Mouse (Mus musculus): ENCODE results near the gene Phox2b. TPM values are rescaled to one million over a fixed set of nuclear protein-coding genes. Genes with fewer than 3 reads are reported as not detected.
A peak's percentile ranks its signal among the peaks of the same experiment; 100 is the strongest.

Gene Phox2b
- polyA plus RNA-seq, 1 experiment = not detected

DNA sequence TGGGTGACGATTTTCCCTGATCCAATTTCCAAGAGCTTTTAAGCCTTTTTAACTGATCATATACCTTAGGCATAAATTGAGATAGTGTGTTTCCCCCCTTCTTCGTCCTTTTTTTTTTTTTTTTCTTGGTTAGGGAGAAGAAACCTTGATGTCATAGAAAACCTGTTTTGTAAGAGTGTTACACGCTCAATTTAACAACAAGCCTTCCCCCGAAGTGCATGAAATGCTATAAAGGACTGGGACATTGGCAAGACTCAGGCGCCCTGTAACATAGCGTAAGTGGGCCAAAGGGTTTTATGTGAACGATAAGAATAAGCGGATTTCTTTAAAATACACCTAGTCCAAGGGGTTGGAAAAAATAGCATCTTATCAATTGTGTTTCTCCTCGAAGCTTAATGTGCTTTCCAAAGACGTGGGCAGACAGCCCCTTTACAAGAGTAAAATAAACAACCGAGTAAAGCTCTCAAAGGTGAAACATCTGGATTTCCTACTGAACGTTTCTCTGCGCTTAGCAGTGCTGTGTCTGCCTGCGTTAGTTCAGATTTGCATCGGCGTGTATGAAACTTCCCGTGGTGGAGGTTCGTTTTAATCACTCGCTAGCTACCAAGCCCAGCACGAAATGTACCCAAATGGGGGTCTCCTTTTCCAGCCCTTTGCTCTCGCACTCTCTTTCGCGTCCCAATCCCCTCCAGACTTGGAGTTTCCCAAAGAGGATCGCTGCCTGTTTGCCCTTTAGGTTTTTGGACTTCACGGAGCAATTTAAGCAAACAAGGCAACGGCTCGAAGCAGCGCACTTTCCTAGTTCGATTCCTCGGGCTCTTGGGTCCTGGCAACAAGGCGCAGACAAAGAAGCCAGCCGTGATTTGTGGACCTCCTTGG lies 531 bp upstream of the Phox2b start:
- H3K27ac ChIP-seq (ENCODE audit: insufficient read depth, low read length) = no peak overlapping the region
- no peak overlapping the region for H3K9ac ChIP-seq (ENCODE audit: low read depth, poor library complexity, severe bottlenecking)
- H3K27me3 ChIP-seq (ENCODE audit: control insufficient read depth, insufficient read depth, low read length, poor library complexity, severe bottlenecking) = peaks cover 43% of the 10 kb centered on the region

DNA sequence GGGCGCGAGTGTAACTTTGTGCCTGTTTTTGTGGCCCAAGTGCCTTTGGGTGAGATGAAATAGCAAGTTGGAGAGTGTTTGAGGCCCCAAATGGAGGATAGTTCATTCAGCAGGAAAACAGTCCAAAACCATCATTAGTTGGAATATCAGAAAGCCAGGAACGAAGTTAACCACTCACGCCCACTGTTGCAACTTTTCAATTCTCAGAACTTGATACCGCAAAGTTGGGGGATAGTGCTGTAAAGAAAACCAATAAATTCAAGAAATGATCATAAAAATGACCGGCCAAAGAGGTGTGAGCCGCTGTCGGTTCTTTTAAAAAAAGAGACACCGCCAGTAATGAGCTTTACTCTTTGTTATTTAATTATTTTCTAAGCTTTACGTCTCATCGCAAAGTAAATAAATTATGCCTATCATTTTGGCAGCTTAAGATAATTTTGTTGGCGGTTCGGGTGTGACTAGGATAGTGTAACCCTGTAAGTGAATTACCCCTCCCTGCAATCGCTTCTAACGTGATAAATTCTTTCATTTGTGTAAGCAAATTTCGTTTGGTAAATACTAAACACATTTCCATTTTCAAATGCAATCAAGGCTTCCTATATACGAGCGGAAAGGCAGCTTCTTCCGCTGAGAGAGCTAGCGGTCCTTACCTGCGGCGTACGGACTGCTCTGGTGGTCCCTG lies 909 bp downstream of the Phox2b start:
- Histone ChIP-seq H3K9me3 (replicated peaks; ENCODE audit: control insufficient read depth, insufficient read depth, low read length, poor library complexity, severe bottlenecking) (no peaks in the 10 kb centered on the region), H3K9ac (ENCODE audit: low read depth, poor library complexity, severe bottlenecking) (no peak overlapping the region), H3K4me3 (ENCODE audit: low read depth, low read length) (no peak overlapping the region), H3K36me3 (ENCODE audit: control insufficient read depth, insufficient read depth, low read length, poor library complexity, severe bottlenecking) (no peaks in the 10 kb centered on the region), H3K27me3 (ENCODE audit: control insufficient read depth, insufficient read depth, low read length, poor library complexity, severe bottlenecking) (peaks cover 44% of the 10 kb centered on the region), H3K4me1 (ENCODE audit: control insufficient read depth, insufficient read depth, low read length) (no peaks in the 10 kb centered on the region), H3K27ac (ENCODE audit: insufficient read depth, low read length) (no peak overlapping the region)
- TF ChIP-seq CTCF (IDR thresholded peaks at IDR 0.05; ENCODE audit: low read depth, low read length) (no peak), EP300 (IDR thresholded peaks at IDR 0.05; ENCODE audit: insufficient read depth, low read depth, low read length) (no peak), POLR2A (IDR thresholded peaks at IDR 0.05; ENCODE audit: insufficient read depth, low read length) (no peak)

More for the DNA sequence above, 531 bp upstream of the Phox2b start:
- H3K4me3 ChIP-seq (ENCODE audit: low read depth, low read length) = 0 out of 2 replicates have a peak overlapping the region, but pooled peaks have one; percentile 18
- H3K36me3 ChIP-seq (ENCODE audit: control insufficient read depth, insufficient read depth, low read length, poor library complexity, severe bottlenecking) = no peaks in the 10 kb centered on the region
- TF ChIP-seq CTCF (IDR thresholded peaks at IDR 0.05; ENCODE audit: low read depth, low read length) (no peak), EP300 (IDR thresholded peaks at IDR 0.05; ENCODE audit: insufficient read depth, low read depth, low read length) (no peak), POLR2A (IDR thresholded peaks at IDR 0.05; ENCODE audit: insufficient read depth, low read length) (no peak)
- no peaks in the 10 kb centered on the region for H3K9me3 ChIP-seq (replicated peaks; ENCODE audit: control insufficient read depth, insufficient read depth, low read length, poor library complexity, severe bottlenecking)
- no peaks in the 10 kb centered on the region for H3K4me1 ChIP-seq (ENCODE audit: control insufficient read depth, insufficient read depth, low read length)

GRCm38 (mm10) chr5:67097106-67098050 lies 1.7 kb downstream of the Phox2b start:
- H3K4me3 ChIP-seq (ENCODE audit: low read depth, low read length) = peak overlapping the region; percentile 12; the same call in 1 of the 2 replicates
- H3K27ac ChIP-seq (ENCODE audit: insufficient read depth, low read length) = no peak overlapping the region
- H3K9ac ChIP-seq (ENCODE audit: low read depth, poor library complexity, severe bottlenecking) = no peak overlapping the region
- H3K9me3 ChIP-seq (replicated peaks; ENCODE audit: control insufficient read depth, insufficient read depth, low read length, poor library complexity, severe bottlenecking) = no peaks in the 10 kb centered on the region
- peaks cover 41% of the 10 kb centered on the region for H3K27me3 ChIP-seq (ENCODE audit: control insufficient read depth, insufficient read depth, low read length, poor library complexity, severe bottlenecking)
- H3K36me3 ChIP-seq (ENCODE audit: control insufficient read depth, insufficient read depth, low read length, poor library complexity, severe bottlenecking) = no peaks in the 10 kb centered on the region
- no peaks in the 10 kb centered on the region for H3K4me1 ChIP-seq (ENCODE audit: control insufficient read depth, insufficient read depth, low read length)
- TF ChIP-seq CTCF (IDR thresholded peaks at IDR 0.05; ENCODE audit: low read depth, low read length) (no peak), POLR2A (IDR thresholded peaks at IDR 0.05; ENCODE audit: insufficient read depth, low read length) (no peak), EP300 (IDR thresholded peaks at IDR 0.05; ENCODE audit: insufficient read depth, low read depth, low read length) (no peak)

DNA sequence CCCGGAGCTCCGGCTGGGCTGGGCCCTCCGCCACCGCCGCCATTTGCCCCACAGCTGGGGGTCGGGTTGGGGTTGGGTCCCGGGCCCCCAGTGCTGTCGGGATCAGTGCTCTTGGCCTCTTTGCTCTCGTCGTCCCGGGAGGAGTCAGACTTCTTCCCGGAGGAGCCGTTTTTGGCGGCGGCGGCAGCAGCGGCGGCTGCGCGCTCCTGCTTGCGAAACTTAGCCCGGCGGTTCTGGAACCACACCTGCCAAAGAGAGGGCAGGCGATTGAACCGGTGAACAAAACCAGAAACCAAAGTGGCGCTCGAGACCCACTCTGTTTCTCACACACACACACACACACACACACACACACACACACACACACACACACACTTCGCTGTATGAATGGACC lies 2.7 kb downstream of the Phox2b start:
- TF ChIP-seq EP300 (IDR thresholded peaks at IDR 0.05; ENCODE audit: insufficient read depth, low read depth, low read length) = no peak
- no peak for TF ChIP-seq CTCF (IDR thresholded peaks at IDR 0.05; ENCODE audit: low read depth, low read length)
- Histone ChIP-seq H3K4me1 (ENCODE audit: control insufficient read depth, insufficient read depth, low read length) (no peaks in the 10 kb centered on the region), H3K27ac (ENCODE audit: insufficient read depth, low read length) (no peak overlapping the region), H3K9ac (ENCODE audit: low read depth, poor library complexity, severe bottlenecking) (peak overlapping the region; percentile 61), H3K4me3 (ENCODE audit: low read depth, low read length) (peak overlapping the region; percentile 27), H3K9me3 (replicated peaks; ENCODE audit: control insufficient read depth, insufficient read depth, low read length, poor library complexity, severe bottlenecking) (no peaks in the 10 kb centered on the region), H3K36me3 (ENCODE audit: control insufficient read depth, insufficient read depth, low read length, poor library complexity, severe bottlenecking) (no peaks in the 10 kb centered on the region), H3K27me3 (ENCODE audit: control insufficient read depth, insufficient read depth, low read length, poor library complexity, severe bottlenecking) (peaks cover 40% of the 10 kb centered on the region)

DNA sequence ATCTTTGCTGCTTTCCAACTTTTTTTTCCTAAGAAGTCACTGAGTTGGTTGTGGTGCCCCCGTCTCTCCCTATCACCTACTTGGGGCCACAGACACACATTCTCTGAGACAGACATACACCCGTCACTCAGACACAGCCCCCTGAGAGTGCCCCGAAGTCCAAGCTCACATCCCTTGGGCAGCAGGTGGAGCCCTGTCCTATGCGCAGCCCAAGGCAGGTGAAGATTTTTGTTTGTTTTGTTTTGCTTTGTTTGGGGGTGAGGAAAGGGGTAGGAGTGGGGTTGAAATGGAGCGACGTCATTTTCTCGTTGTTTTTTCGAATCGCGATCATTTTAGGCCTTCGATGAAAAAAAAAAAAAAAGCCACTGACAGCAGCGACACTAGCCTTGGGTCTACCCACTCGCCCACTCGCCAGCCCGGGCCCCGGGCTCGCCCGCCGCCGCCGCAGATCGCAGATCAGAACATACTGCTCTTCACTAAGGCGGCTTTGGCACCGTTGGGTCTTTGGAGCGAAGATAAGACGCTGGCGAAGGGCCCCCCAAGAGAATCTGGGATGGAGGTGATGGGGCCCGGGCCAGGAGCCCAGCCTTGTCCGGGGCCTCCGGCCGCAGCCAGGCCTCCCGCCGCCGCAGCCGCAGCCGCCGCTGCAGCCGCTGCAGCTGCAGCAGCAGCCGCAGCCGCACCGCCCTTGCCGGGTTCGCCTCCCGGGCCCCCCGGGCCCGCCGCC lies 3.3 kb downstream of the Phox2b start:
- peak overlapping the region; percentile 37 for H3K4me3 ChIP-seq (ENCODE audit: low read depth, low read length)
- TF ChIP-seq CTCF (IDR thresholded peaks at IDR 0.05; ENCODE audit: low read depth, low read length) (peak; percentile 16), POLR2A (IDR thresholded peaks at IDR 0.05; ENCODE audit: insufficient read depth, low read length) (no peak), EP300 (IDR thresholded peaks at IDR 0.05; ENCODE audit: insufficient read depth, low read depth, low read length) (no peak)
- H3K27ac ChIP-seq (ENCODE audit: insufficient read depth, low read length) = no peak overlapping the region
- no peaks in the 10 kb centered on the region for H3K9me3 ChIP-seq (replicated peaks; ENCODE audit: control insufficient read depth, insufficient read depth, low read length, poor library complexity, severe bottlenecking)
- H3K4me1 ChIP-seq (ENCODE audit: control insufficient read depth, insufficient read depth, low read length) = no peaks in the 10 kb centered on the region
- peaks cover 37% of the 10 kb centered on the region for H3K27me3 ChIP-seq (ENCODE audit: control insufficient read depth, insufficient read depth, low read length, poor library complexity, severe bottlenecking)
- no peaks in the 10 kb centered on the region for H3K36me3 ChIP-seq (ENCODE audit: control insufficient read depth, insufficient read depth, low read length, poor library complexity, severe bottlenecking)
- peak overlapping the region; percentile 61 for H3K9ac ChIP-seq (ENCODE audit: low read depth, poor library complexity, severe bottlenecking)

Measured in ES-Bruce4 (cell line).